Mouse (Mus musculus) cerebellum, postnatal 10 days (tissue): ENCODE results near the gene Artn.
A peak's percentile ranks its signal among the peaks of the same experiment; 100 is the strongest.

Experiments
- DNase-seq, 2 experiments: peaks; one replicate each; pipeline ENCODE4 v3.0.0; 2021; ENCODE audit warnings: mixed read lengths in 2 of 2

Artn gene

DNA sequence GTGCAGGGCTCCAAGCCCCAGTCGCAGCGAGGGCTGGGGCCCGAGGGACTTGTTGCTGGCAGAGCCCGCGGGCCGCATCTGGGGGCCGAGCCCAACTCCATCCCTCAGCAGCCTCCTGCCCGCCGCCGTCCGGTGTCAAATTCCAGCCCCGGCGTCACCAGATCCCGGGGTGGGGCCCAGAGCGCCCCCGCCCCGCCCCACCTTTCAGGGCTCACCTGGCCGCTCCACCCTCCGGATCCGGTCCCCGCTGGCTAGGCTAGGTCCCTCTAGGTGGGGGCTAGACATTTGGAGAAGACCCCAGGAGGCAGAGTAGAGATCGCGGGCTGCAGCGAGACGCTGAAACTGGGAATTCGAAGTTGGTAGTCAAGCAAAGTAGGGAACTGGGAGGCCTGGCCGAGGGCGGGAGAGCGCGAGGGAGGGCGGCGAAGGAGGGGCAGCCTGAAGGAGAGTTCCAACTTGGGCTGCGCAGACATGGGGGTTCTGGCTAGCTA, at the start of gene Artn:
Artn (minus strand) TSS at position 373 of the 491 bp plus-strand sequence.
- DNase-seq, result peak in 1 of 2 experiments; percentile 38

DNA sequence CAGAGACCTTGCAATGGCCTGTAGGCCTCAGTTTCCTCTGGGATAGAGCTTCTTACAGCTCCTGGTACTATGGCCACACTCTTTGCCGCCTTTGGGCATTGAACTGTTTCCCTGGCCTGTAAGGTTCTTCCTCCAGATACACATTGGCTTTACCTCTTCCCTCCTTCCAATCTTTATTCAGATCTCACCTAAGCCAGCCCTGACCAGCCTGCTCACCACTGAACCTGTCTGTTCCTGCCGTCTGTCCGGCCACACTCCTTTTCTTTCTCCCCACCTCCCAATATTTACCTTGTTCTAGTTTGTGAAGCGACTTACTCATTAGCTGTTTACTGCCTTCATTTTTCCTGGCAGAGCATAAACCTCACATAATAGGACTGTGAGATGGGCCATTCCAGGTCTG, 49.6 kb upstream of the Artn start:
- no peak for DNase-seq

DNA sequence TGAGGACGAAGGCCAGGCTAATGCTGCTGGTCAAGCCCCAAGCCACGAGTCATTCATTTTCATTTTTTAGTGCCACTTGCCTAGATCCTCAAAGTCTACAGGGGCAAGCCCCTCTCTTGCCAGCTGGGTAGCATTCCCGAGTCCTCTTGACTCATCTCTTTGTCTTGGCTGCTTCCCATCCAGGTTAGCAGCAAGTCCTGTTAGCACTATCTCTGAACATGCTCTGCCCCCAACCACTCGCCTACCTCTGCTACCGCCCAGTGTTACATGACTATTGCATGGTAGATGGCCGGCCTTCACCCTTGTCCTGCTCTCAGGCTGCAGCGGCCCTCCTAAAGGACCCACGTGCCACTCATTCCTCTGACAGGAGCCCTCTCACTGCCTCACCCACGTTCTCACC, 48.7 kb upstream of the Artn start:
- DNase-seq, result no peak

DNA sequence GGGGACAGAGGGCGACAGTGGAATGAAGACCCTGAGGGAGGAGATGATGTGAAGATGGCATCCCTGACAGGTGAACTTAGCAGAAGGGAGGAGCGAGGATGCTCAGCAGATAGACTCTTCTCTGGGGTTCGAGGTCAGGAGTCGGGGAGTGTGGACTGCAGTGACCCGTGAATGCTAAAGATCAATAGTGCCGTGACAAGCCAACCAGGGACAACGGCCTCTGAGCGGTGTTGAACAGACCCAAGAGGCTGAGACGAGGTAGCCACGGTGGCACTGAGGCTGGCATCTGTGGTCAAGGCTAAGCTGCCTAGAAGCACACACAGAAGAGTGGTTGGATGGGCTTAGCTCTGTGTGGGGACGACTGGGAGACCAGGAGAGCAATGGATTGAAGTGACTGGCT, 48.3 kb upstream of the Artn start:
- DNase-seq, result no peak

DNA sequence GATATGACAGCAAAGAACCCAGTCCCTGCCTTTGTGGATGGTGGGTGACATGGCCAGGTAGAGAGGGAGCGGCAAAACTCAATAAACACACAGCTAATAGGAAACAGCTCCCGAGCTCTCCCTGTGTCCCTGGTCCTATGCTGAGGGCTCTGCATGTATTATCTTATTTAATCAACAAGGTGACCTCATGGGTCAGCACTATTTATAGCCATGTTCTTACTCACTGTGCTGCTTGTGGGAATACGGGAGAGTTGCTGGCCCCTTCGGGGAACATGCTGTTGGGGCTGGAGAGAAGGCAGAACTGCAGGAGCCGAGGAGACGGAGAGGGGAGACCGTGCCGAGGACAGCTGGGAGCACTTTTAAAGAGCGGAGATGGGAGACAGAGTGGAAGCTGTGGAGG, 47.8 kb upstream of the Artn start:
- DNase-seq, result no peak

DNA sequence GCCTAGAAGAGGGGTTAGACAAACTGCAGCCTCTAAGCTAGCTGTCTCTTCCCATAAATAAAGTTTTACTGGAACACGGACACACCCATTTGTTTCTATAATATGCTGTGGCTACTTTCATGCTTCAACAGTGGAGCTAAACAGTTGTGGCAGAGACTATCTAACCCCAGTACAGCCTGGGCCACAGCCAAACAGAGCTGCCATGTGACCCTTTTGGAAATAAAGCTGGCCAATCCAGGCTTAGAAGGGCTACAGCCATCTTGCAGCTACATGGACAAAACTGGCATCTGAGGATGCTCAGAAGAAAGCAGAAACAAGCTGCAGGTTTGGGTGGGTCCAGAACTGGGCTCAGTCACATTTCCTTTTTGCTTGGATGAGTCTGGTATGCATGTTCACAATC, 46.3 kb upstream of the Artn start:
- no peak for DNase-seq

DNA sequence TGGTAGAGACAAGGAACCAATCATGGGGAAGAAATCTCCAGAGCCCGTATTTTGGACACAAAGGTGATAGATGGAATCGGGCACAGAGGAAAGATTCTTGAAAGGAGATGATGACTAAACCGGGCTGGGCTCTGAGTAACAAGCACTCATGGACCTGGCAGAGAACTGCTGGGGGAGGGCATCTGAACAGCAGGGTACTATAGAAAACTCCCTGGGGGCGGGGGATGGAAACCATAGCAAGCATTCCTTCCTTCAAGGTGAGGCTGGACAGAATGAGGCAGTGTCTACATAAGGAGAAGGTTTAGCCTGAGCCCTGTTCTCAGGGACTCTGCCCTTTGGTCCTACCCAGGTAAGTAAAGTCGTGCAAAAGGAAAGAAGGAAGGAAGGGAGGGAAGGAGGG, 45.2 kb upstream of the Artn start:
- no peak for DNase-seq

DNA sequence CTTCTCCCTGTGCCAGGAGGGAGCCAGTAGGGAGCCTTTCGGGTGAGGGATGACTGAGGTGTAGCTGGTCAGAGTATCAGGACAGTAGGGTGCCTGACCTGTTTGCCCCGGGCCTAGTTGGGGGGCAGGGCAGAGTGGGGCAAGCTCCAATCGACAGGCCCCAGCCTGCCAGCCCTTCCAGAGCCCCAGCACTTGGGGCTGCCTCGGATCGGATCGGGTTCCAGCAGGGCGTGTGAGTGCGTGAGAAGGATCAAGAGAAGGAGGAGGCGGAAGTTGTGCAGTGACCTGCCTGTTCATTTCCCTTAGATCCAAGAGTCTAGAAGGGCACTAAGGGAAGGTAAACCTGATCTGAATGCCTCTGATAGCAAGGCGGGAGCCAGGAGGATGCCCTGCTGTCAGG, 43.4 kb upstream of the Artn start:
- no peak for DNase-seq

DNA sequence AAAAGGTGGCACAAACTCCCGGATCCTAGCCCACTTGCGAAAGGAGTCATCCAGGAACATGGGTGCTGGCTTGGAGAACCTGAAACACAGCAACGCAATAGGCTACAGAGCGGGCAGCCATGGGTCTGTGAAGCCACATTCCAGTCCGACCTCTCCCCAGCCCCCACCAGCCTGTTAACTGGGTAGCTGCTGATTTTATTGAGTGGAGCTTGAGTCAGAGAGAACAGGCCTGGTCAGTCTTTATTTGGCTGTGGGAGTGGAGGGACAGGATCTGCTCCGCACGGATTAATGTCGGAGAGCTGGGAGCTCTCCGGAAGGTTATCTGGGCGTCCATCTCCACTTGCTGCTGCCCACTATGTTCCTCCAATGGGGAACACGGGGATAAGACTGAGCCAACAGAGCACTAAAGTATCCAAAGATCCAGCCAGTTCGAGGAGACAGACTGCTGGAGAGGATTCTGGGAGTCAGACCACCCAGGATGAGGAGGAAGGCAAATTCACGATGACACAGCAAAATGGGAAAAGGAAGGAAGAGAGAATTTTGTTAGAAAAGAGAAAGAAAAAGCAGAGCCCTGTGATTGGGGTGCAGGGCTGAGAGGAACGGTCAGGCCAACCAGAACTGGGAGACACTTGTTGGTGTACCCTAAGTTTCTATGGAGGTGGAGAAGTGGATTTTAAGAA, 34.9 kb upstream of the Artn start:
- no peak for DNase-seq

DNA sequence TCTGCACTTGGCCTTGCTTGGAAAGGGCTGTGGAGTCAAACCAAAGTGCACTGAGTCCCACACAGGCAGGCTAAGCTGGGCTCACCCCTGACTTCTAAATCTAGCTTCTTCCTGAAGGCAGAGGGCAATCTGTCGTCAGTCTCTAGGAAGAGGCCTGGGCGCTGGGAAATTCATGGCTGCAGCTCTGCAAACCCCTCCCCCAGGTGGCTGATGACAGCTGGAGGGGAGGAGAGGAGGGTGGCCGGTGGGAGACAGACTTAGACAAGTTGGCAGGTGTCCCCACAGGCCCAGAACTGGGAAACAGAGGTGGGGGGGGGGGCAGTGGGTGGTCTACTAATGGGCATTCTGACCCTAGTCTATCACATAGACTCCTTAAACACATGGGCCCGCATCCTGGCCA, 27.9 kb upstream of the Artn start:
- peak; percentile 60 to 74 for DNase-seq

DNA sequence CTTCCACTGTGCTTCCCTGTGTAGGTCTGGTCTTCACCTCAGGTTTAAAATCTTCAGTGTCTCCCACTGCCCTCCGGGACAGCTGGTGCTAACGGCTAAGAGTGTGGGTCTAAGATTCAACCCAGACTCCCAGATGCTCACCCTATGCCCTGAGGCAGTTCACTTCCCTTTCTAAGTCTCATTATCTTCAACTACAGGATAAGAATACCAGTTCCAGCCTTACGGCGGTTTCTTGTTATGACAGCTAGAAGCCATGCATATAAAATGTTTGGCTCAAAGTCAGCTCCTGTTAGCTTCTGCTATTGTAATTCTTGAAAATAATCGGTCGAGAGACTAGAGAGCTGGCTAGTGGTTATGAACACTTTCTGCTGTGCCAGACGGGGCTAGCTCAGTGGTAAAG, 17.9 kb upstream of the Artn start:
- no peak for DNase-seq

DNA sequence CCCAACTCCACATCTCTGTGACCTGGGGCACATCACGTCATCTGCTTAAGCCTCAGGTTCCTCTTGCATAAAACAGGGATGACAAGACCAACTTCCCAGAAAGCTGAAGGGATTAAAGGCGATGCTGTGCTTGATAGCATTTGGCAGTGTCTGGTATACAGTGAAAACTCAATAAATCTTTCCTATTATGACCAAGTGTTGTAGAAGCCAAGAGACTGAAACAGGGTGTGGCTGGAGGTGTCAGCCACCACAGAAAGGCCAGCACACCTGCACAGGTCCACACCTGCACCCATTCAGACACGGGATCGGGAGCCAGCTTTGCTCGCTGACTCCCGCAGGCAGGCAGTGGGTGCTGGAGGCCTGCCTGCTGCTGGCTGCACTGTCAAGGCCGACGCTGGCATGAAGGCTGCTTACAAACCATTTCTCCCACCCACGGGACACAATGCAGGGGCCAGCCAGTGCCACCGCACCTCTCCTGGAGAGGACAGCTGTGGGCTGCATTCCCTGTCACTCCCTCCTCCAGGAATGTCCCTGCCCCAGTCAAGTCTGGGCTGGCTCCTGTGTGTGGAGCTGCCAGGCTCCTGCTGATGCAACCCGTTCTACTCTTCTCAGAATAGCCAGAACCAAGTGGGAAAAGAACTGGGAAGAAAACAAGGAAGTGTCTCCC, 17.2 kb upstream of the Artn start:
- peak in 1 of 2 experiments; percentile 22 for DNase-seq

DNA sequence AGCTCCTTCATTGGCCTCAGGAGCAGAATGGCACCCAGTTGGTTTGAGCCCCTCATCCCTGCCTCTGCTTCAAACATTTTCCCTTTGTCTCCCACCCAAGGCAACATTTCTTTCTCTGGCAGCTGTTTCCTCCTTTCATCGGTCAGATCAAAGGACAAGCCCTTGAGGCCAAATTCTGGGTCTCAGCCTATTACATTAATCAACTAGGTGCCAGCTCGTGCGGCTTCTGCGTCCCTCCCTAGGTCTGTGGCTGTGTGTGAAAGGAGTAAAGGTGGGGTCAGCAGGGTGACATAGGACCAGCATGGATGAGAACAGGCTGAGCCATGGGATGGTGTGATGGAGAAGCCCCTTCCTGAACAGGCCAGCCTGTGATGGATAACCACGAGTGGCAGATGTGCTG, 13.8 kb upstream of the Artn start:
- DNase-seq, result no peak

DNA sequence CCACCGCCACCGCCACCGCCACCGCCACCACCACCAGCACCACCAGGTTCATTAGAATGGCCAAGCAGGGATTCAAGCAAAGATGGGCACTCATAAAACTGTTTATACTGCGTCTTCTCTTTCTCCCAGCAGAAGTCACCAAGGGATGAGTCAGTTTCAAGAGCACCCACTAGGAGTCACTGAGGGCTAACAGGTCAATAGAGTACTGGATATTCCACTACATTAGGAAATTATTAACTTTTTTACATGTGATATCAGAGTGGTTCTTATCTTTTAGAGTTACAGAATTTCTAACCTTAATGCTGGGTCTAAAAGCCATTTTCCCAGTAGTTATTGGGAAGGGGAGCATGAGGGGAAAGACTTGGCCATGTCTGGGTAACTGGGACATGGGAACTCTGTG, 7.4 kb upstream of the Artn start:
- no peak for DNase-seq

DNA sequence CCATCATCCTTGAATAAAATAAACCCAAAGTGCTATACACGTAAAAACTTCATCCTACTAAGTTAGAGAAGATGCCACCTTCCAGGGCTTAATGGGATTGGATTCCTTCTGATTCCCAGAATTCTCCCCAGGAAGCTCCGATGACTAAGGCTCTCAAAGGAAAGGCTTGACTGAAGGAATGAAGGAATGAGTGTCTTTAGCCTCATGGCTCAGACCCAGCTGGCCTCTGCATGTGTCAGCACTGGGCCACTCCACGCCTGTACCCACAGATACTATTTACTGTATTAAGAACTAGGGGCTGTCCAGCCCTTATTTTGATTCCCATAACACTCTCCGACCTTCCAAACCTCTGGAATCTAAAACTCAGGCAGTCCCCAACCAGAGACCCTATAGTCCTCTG, 4.5 kb upstream of the Artn start:
- no peak for DNase-seq

DNA sequence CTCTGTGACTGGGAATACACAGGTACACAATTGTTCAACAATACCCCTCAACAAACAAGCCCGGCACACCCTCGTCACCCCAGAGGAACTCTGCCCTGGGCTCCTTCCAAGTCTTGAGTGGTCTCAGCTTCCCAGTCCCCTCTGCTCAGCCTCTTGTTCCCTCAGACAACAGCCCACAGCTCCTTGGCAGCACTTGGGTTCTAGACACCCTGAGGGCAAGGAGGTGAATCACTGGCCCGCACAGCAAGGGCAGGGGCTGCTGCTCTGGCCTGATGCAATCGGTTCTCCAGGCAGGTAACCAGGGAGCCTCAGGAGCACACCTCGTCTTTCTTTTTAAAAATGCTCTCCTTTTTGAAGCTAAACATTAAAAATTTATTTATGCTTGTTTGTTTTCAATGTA, 3.7 kb upstream of the Artn start:
- DNase-seq, result no peak

DNA sequence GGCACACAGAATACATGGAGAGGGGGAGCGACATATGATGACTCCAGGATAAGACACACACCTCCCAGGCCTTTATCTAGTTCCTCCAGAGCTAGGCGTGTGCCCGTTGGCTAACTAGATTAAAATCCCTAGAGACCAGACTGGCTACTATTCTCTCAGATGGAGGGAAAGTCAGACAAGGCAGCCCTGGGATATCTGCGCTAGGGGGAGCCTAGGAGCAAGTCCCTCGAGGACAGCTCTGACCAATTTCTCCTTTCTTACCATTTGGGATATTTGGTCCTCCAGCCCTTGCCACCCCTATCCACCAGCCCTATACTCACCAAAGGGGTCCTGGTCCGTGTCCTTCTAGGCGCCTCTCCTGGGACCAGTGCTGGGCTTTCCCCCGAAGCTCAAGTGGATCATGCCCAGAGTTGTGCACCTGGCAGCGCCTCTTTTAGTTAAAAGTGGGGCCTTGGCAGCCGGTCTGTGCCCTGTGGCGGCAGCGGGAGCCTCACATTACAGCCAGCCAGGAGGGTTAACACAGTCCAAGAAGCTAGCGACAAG, 793 bp downstream of the Artn start:
- DNase-seq, result peak; percentile 60 to 65

DNA sequence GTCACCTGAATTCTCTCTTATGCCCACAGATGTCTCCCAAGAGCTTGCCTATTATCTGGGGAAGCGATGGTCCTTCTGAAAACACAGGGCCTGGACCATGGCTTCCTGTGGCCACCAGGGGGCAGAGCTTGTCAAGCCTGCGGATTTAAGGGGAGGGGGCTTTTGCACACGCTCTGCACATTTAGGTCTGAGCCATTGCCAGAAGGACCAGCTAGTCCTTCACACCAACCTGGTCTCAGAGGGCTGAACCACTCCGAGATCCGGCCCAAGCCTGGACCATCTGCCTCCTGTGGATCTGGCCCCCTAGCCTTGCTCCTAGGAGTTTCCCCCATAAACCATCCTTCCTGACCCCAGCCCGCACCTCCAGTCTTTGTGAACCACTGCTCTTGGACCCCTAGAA, 1.3 kb downstream of the Artn start:
- peak; percentile 82 to 88 for DNase-seq

DNA sequence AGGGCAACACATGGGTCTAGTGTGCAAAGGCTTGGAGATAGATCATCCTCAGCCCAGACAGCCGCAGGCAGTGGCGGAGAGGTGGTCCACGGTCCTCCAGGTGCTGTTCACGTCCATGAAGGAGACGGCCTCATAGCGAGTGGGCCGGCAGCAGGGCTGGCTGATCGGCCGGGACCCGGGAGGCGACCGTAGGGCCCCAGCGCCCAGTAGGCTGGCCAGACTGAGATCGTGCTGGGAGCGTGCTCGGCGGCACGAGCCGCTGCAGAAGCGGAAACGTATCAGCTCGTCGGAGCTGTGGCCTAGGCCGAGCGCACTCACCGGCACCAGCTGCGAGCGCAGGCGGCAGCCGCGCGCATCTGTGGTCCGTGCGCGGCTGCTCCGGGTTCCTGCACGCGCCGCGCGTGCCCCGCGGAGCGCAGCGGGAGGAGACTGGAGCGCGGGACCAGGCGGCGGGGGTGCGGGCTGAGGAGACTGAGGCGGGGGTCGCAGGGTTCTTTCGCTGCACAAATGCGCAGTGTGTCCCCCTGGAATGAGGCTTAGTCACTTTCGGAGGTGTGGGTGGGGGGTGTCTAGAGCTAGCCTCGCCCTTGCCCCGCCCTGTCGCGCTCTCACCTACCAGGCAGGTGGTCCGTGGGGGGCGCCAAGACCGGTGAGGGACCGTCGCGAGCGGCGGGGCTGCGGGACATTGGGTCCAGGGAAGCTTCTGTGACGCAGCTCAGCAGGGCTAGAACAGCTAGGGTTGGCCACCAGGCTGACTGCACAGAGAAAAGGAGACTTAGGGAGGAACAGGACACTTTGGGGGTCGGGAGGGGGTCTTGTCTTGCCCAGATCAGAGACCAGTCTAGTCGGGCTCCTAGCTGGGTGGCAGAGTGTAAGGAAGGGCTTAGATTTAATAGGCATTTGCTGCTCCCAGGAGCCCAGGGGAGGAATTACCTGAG, 2.7 kb downstream of the Artn start:
- peak; percentile 60 to 65 for DNase-seq

DNA sequence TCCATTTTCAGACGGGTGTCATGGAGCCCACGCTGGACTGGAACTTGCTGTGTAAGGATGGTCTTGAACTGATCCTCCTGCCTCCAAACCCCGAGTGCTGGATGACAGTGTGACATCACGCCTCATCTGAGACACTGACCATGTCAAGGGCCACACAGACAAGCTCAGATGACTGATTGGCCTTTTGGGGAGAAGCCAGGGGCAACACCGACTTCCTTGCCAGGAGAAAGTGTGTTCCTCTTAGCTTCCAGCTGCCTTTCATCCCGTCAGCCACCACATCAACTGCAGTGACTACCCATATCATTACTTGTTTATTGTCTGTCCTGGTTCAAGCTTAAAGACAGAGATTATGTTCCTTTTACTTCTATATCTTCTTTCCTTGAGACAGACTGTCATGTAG, 4.6 kb downstream of the Artn start:
- DNase-seq, result no peak

DNA sequence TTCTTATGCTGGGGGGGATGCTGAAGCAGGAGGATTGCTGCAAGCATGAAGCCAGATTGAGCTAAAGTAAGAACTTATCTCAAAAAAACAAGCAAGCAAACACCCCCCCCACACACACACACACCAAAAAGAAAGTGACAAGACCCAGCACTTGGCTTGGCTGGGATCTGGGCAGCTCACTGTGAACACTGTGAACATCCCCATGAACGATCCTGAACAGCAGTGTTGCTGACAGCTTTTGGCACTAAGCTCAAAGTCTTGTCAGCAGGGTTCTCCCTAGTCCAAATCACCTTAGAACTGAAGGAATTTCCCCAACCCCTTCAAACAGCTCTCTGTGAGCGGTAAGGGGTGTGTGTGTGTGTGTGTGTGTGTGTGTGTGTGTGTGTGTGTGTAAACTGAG, 6.1 kb downstream of the Artn start:
- no peak for DNase-seq

DNA sequence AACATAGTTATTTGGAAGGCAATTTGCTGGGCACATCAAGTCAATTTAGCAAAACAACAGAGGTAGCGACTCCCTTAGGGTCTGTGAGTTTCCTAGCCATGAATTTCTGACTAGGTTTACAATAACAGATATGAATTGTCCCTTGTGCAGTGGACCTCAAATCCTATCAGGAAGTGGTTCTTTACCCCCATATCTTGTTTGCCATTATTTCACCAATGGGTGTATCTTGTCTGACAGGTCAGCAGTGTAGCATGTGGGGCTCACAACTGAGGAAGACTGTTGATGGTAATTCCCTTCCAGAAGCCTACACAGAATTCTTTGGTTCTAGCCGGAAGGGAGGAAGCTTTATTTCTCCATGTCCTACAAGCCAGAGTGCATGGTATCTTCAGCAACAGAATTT, 8.2 kb downstream of the Artn start:
- no peak for DNase-seq

DNA sequence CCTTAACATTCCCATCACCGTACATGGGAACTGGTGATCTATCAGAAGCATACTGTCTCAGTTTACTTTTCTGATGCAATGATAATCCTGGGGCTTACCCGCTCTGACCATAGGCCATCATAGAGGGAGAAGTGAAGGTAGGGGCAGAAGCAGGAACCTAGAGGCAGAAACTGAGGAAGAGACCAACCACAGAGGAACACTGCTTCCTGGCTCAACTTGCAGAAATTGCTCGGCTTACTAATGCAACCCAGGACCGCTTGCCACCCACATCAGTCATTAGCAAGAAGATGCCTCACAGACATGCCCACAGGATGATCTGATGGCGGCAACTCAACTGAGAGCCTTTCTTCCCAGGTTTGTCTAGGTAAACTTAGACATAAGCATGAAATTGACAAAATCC, 10.8 kb downstream of the Artn start:
- no peak for DNase-seq
